Mouse (Mus musculus) central nervous system, embryonic 11.5 days (tissue): ENCODE data around the gene Gls. TPM values are rescaled to one million over a fixed set of nuclear protein-coding genes. Genes with fewer than 3 reads are reported as not detected.

Source experiments
- polyA plus RNA-seq: library from polyadenylated mRNA; depleted of rRNA; stranded (reverse); fragments of >200 nt; gene quantifications from 2 replicates; pipeline ENCODE4 v1.2.3, GENCODE M21; 2012; rRNA removed

The Gls gene
- 97.3 and 114 TPM in 2 replicates for polyA plus RNA-seq

DNA sequence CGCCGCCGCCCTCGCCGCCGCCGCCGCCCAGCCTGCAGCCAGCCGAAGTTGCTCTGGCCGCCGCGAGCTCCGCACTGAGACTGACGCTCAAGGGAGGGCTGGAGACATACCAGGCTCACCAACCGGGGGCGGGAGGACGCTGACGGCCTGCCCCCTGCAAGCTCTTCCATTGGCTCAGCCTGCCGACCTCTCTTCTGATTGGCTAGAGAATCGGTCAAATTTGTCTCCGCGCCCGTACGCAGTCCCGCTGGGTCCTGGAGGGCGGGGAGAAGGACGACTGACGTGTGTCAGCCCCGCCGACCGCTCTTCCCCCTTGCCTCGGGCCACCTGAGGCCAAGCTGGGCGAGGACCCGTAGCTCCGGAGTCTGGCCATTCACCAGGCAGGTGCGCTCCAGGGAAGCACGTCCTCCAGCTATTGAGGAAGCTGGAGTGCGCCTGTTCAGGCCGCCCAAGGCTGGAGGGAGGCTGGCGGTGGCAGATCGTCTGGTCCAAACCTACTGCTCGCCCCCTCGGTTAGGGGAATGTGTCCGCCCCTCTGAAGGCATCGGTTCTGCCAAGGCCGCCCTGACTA lies at the start of gene Gls:
Gls (minus strand) TSS at position 90 of the 571 bp plus-strand sequence.

DNA sequence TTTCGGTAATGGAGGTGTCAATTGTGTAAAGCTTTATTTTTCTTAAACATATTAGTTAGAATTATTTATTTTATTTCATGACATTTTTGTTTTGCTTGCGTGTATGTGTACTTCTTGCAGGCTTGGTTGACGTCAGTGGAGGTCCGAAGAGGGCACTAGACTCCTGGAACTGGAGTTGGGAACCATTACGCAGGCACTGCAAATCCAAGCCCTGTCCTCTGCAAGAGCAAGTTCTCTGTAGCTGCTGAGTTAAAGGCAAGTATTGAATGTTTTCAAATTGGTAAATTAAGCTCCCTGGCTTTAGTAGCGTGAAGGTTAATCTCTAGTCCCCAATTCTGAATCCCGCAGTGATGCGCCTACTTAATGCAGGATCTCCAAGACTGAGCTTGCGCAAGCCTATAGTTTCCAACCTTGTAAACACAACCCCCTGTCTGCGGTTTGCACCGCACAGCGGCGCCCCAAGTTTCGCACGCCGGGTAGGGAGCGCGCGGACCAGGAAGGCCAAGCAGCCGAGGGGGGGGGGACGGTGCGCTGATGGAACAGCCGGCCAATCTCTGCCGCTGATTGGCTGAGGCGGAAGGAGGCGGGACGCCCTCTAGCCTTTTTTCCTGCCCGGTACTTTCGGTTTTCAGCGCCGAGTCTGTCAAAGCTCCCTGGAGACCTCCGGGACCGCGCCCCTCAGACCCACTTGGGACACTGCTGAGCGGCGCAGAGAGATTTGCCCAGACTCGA lies 114.0 kb downstream of the Gls start, which contains the start of gene Stat1:
Stat1 (plus strand) TSS at position 581 of the 732 bp plus-strand sequence.

Other genes starting within 250 kb of the Gls start
- gene Stat4, start 246.1 kb downstream of the Gls start, polyA plus RNA-seq, result 1.9 and 2.0 TPM in 2 replicates
- 8.0 and 8.6 TPM in 2 replicates for gene Stat1, start 113.8 kb downstream of the Gls start, polyA plus RNA-seq